ENCODE assay signal across 16 mouse cellular contexts in genomic region chr11:56728204-56729002, GRCm38 (mm10).
A peak's percentile ranks its signal among the peaks of the same experiment; 100 is the strongest.
DNase-seq lines count a peak whose midpoint lies in the region; ATAC-seq and TF ChIP-seq lines count a peak whose summit lies in the region.
"Had no signal": no experiment of that assay in that cellular context is flagged by ENCODE, and none has a peak within 500 bp of the region (broad histone marks: within the 10 kb centered on the region; RNA-seq: fewer than 3 reads in every experiment).

No protein-coding gene starts in this region.

- H3K4me3 ChIP-seq in kidney, adult 2 months (ENCODE audit: insufficient read depth, low read depth, low read length): no peak overlapping the region
- H3K4me3 ChIP-seq in kidney, embryonic 15.5 days (replicated peaks): no peak overlapping the region
- no peak overlapping the region for H3K4me3 ChIP-seq in midbrain, embryonic 13.5 days (replicated peaks)
- H3K4me3 ChIP-seq: embryonic facial prominence, embryonic 12.5 days; myocyte had no signal

- intact Hi-C loops in heart, postnatal 25 days (cut with DNase I): no loop called here

- no peak overlapping the region for H3K4me2 ChIP-seq in kidney, embryonic 15.5 days
- H3K4me2 ChIP-seq in midbrain, embryonic 13.5 days (replicated peaks): no peak overlapping the region
- H3K4me2 ChIP-seq: embryonic facial prominence, embryonic 12.5 days; midbrain, embryonic 11.5 days had no signal

- H3K36me3 ChIP-seq in kidney, adult 2 months (ENCODE audit: control insufficient read depth, insufficient read depth, low read length): no peaks in the 10 kb centered on the region
- H3K36me3 ChIP-seq in kidney, embryonic 15.5 days: no peaks in the 10 kb centered on the region
- no peaks in the 10 kb centered on the region for H3K36me3 ChIP-seq in midbrain, embryonic 13.5 days
- H3K36me3 ChIP-seq: embryonic facial prominence, embryonic 12.5 days had no signal

- 52% methylated on average over 6 of the region's 6 CpGs for WGBS in kidney, adult 2 months
- WGBS in kidney, embryonic 15.5 days: 57% methylated on average over 6 of the region's 6 CpGs
- 84% methylated on average over 6 of the region's 6 CpGs for WGBS in midbrain, embryonic 13.5 days

- H3K27ac ChIP-seq in kidney, adult 2 months (ENCODE audit: insufficient read depth, low read depth, low read length): no peak overlapping the region
- H3K27ac ChIP-seq in kidney, embryonic 15.5 days: no peak overlapping the region
- H3K27ac ChIP-seq in midbrain, embryonic 13.5 days: no peak overlapping the region
- H3K27ac ChIP-seq: embryonic facial prominence, embryonic 12.5 days; liver, embryonic 14.5 days had no signal

- ATAC-seq in kidney, embryonic 15.5 days (replicated peaks; ENCODE audit: low FRiP score): no peak
- ATAC-seq in midbrain, embryonic 13.5 days: no peak

- TF ChIP-seq CTCF in kidney, adult 2 months (conservative IDR thresholded peaks at IDR 0.05; ENCODE audit: insufficient read depth, insufficient read length, low read depth, low read length): no peak

- no peaks in the 10 kb centered on the region for H3K9me3 ChIP-seq in kidney, embryonic 15.5 days (replicated peaks)
- no peaks in the 10 kb centered on the region for H3K9me3 ChIP-seq in midbrain, embryonic 13.5 days
- H3K9me3 ChIP-seq: embryonic facial prominence, embryonic 12.5 days had no signal

- peak; percentile 14 for DNase-seq in kidney, adult 2 months
- peak; percentile 79 for DNase-seq in brain, adult 2 months (ENCODE audit: low read depth, low spot score)
- DNase-seq in heart, postnatal 25 days (ENCODE audit: low spot score): peak; percentile 18
- peak; percentile 63 for DNase-seq in lung, postnatal 10 days
- DNase-seq in cerebellum, adult 18-20 months: no peak
- DNase-seq in gastrocnemius, postnatal 10 days: no peak
- DNase-seq: adrenal gland, postnatal 14 days; cerebellum, postnatal 36 days; right cerebral cortex, postnatal 14 days; thymus, adult 18-20 months had no signal

- TF ChIP-seq POLR2A in kidney, adult 2 months (IDR thresholded peaks at IDR 0.05; ENCODE audit: low read depth, low read length): no peak

- H3K9ac ChIP-seq in kidney, embryonic 15.5 days: no peak overlapping the region
- H3K9ac ChIP-seq in midbrain, embryonic 13.5 days (replicated peaks): no peak overlapping the region
- H3K9ac ChIP-seq: embryonic facial prominence, embryonic 12.5 days; liver, embryonic 14.5 days had no signal

- H3K4me1 ChIP-seq in kidney, adult 2 months (ENCODE audit: control insufficient read depth, insufficient read depth, low read length): no peaks in the 10 kb centered on the region
- no peaks in the 10 kb centered on the region for H3K4me1 ChIP-seq in kidney, embryonic 15.5 days
- no peaks in the 10 kb centered on the region for H3K4me1 ChIP-seq in midbrain, embryonic 13.5 days (replicated peaks)
- H3K4me1 ChIP-seq: embryonic facial prominence, embryonic 12.5 days had no signal

- no peaks in the 10 kb centered on the region for H3K27me3 ChIP-seq in kidney, adult 2 months (replicated peaks; ENCODE audit: control insufficient read depth, insufficient read depth, low read length)
- no peaks in the 10 kb centered on the region for H3K27me3 ChIP-seq in kidney, embryonic 15.5 days
- no peaks in the 10 kb centered on the region for H3K27me3 ChIP-seq in midbrain, embryonic 13.5 days
- H3K27me3 ChIP-seq: embryonic facial prominence, embryonic 12.5 days had no signal

Comparison
In these comparisons a context has a peak if more than half of its experiments do, and no peak if none do; other contexts are left out.
1. DNase-seq: peak in kidney, adult 2 months (single experiment), brain, adult 2 months (single experiment), heart, postnatal 25 days (single experiment) and lung, postnatal 10 days (single experiment); none in cerebellum, adult 18-20 months (0 of 2) and gastrocnemius, postnatal 10 days (single experiment).